Mouse (Mus musculus) hindbrain, embryonic 14.5 days (tissue): ENCODE results near the gene Insl3. TPM values are rescaled to one million over a fixed set of nuclear protein-coding genes. Genes with fewer than 3 reads are reported as not detected.

Experiments
- ATAC-seq: fragments of 200-750 bp; cut with Nextera tagmentation; 2 replicates; pipeline ENCODE4 v1.8.0; 2017; ENCODE audit warnings: moderate number of reproducible peaks, mild to moderate bottlenecking, moderate TSS enrichment, moderate library complexity; ENCODE audit not compliant: low FRiP score
- DNase-seq: peaks from one replicate; pipeline ENCODE4 v3.0.0-alpha.2; 2015; ENCODE audit warnings: low spot score
- H3K27ac ChIP-seq: fragments of 300-500 bp; sonication (generic); 2 replicates; pipeline ENCODE4 v1.5.1; 2014; ENCODE audit warnings: mild to moderate bottlenecking, moderate library complexity
- H3K27me3 ChIP-seq: fragments of 300-500 bp; sonication (generic); 2 replicates; pipeline ENCODE4 v1.6.1; 2014; ENCODE audit warnings: mild to moderate bottlenecking, low read length, mixed read lengths; ENCODE audit not compliant: control insufficient read depth, insufficient read depth
- H3K36me3 ChIP-seq: fragments of 300-500 bp; sonication (generic); replicated peaks from 2 replicates; pipeline ENCODE4 v1.6.1; 2014; ENCODE audit not compliant: control insufficient read depth, insufficient read depth
- H3K4me1 ChIP-seq: fragments of 300-500 bp; sonication (generic); replicated peaks from 2 replicates; pipeline ENCODE4 v1.6.1; 2014; ENCODE audit warnings: antibody characterized with exemption, low read length, mixed read lengths; ENCODE audit not compliant: control insufficient read depth, insufficient read depth
- H3K4me2 ChIP-seq: fragments of 300-500 bp; sonication (generic); replicated peaks from 2 replicates; pipeline ENCODE4 v1.6.1; 2014; ENCODE audit warnings: mild to moderate bottlenecking, moderate library complexity
- H3K4me3 ChIP-seq: fragments of 300-500 bp; sonication (generic); replicated peaks from 2 replicates; pipeline ENCODE4 v1.5.1; 2014; ENCODE audit warnings: mild to moderate bottlenecking, low read length
- H3K9ac ChIP-seq: fragments of 300-500 bp; sonication (generic); 2 replicates; pipeline ENCODE4 v1.6.1; 2014
- H3K9me3 ChIP-seq: fragments of 300-500 bp; sonication (generic); 2 replicates; pipeline ENCODE4 v1.6.1; 2016; ENCODE audit warnings: low read length; ENCODE audit not compliant: control insufficient read depth
- WGBS: fragments of 180-500 bp; shearing (Covaris S2); extraction: QIAGEN DNeasy Blood & Tissue Kit; methylation state at CpG from one replicate; pipeline ENCODE4 v1.1.7; 2014; 5-methylcytosine and 5-hydroxymethylcytosine counted together
- polyA plus RNA-seq: library from polyadenylated mRNA; unstranded; fragments of >200 nt; fragmentation: Nextera tagmentation; extraction: Ambion mirVana; gene quantifications from 2 replicates; pipeline ENCODE4 v1.2.1, GENCODE M21; 2014

Gene Insl3
- polyA plus RNA-seq, 1 experiment from 2014 or later: 1.4 TPM

DNA sequence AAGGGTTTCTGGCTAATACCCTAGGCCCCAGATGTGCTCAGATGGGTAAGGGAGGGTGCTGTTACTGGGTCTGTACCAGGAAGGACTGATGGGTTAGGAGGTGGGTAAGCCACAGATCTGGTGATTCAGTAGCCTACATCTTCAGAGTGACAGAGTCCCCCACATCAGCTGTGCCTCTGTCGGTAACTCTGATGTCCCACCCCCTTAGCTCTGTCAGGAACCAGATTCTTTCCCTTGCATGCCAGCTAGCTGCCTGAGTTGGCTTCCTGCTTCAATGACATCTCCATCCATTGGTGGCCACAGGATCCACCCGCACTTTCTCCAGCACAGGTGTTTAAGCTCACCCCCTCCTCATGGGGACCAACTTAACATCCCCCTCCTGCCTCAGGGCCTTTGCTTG is 22.6 kb downstream of the Insl3 start:
- peaks cover 12% of the 10 kb centered on the region; the same call in 1 of the 2 replicates for H3K27me3 ChIP-seq
- peaks cover 49% of the 10 kb centered on the region for H3K36me3 ChIP-seq
- ATAC-seq: no peak
- H3K4me2 ChIP-seq: no peak overlapping the region
- 77% methylated on average over 2 of the region's 2 CpGs for whole genome bisulfite sequencing
- DNase-seq: no peak
- H3K9me3 ChIP-seq: no peaks in the 10 kb centered on the region
- 0 out of 2 replicates have a peak, but pooled peaks cover 9% of the 10 kb centered on the region for H3K4me1 ChIP-seq
- H3K9ac ChIP-seq: no peak overlapping the region
- no peak overlapping the region for H3K27ac ChIP-seq
- no peak overlapping the region for H3K4me3 ChIP-seq

DNA sequence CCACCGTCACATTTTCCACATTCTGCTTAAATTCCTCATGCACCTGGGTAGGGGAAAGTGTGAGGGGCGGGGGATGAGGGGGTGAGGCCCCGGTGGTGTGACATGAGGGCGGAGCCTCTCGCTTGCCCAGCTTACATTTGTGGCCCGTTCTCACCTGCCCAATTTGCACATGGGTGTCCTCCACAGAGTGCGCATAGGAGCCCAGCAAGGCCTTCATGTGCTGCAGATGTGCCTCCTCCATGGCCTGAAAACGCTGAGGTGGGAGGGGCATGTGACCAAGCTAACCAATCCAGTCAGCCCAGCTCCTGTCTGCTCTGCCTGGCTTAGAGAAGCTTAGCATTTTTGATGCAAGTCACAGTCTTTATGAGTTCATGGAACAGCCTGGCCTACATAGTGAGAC is 26.5 kb downstream of the Insl3 start:
- no peak for DNase-seq
- no peak for ATAC-seq
- peaks cover 60% of the 10 kb centered on the region for H3K36me3 ChIP-seq

DNA sequence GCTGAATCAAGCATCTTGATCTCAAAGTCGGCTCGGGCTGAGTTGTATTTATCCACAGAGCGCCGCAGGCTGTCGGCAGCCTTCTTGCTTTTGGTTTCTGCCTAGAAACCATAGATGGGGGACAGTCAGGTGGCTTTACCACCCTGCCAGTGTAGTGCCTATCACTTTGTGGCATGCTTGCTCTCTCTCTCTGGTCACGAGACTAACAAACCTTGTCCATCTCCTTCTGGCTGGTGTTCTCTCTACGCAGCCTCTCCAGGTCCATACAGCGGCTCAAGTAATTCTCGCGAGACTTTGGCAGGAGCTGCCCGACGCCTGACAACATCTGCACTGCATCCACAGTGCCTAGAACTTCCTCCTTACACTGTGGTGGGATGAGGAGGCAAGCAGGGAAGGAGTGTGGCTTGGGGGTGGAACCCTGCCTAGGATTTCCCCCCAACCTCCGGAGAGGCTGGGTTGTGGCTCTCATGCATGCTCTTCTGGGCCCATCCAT is 27.6 kb downstream of the Insl3 start:
- Histone ChIP-seq H3K4me1 (peaks cover 37% of the 10 kb centered on the region), H3K4me2 (no peak overlapping the region), H3K4me3 (no peak overlapping the region), H3K9ac (no peak overlapping the region), H3K27me3 (no peaks in the 10 kb centered on the region), H3K9me3 (no peaks in the 10 kb centered on the region), H3K27ac (no peak overlapping the region), H3K36me3 (peaks cover 58% of the 10 kb centered on the region)
- ATAC-seq (no peak), DNase-seq (no peak)
- WGBS: 90% methylated on average over 13 of the region's 13 CpGs

More for the DNA sequence above, 26.5 kb downstream of the Insl3 start:
- no peak overlapping the region for H3K4me3 ChIP-seq
- H3K27me3 ChIP-seq: no peaks in the 10 kb centered on the region
- H3K9ac ChIP-seq: no peak overlapping the region
- no peaks in the 10 kb centered on the region for H3K9me3 ChIP-seq
- H3K4me1 ChIP-seq: peaks cover 27% of the 10 kb centered on the region
- H3K4me2 ChIP-seq: no peak overlapping the region
- WGBS: 58% methylated on average over 8 of the region's 8 CpGs
- H3K27ac ChIP-seq: no peak overlapping the region

DNA sequence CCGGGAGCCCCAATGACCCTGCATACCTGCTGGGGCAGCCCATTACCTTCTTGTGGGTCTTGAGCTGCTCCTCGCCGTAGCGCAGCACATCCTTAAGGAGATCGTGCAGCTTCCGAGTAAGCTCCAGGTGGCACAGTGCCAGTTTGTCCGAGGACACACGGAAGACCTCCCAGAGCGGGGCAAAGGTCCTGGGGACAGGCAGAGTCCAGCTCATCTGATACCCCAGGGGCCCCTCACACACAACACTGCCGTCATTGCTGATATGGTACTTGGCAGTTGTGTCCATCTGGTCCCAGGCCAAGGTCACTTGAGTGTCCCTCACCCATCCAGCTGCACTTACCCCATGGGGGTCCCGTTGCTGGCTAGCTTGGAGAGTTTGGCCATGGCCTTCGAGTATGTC is 28.1 kb downstream of the Insl3 start:
- no peaks in the 10 kb centered on the region for H3K27me3 ChIP-seq
- DNase-seq (no peak), ATAC-seq (no peak)
- no peak overlapping the region for H3K4me2 ChIP-seq
- 86% methylated on average over 12 of the region's 12 CpGs for WGBS
- H3K9me3 ChIP-seq: no peaks in the 10 kb centered on the region
- no peak overlapping the region for H3K27ac ChIP-seq
- H3K36me3 ChIP-seq: peaks cover 53% of the 10 kb centered on the region
- peaks cover 42% of the 10 kb centered on the region for H3K4me1 ChIP-seq
- no peak overlapping the region for H3K4me3 ChIP-seq
- H3K9ac ChIP-seq: no peak overlapping the region

DNA sequence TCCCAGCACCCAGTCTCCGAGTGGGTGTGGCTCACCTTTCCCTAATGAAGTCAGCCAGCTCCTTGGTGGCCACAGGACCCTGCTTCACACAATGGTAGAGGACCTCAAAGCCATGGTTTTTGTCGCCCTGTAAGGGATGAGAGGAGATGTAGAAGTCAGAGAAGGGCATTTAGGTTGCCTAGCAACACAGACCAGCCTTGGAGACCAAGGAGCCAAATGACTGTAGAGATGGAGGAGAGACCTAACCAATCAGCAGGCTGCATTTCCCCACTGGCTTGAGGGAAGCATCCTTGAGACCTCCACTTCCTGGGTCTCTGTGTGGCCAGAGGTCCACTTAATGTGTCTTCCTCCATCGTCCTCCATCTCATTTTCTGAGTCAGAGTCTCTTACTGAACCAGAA is 29.2 kb downstream of the Insl3 start:
- Histone ChIP-seq H3K4me2 (no peak overlapping the region), H3K4me3 (no peak overlapping the region), H3K27ac (peak overlapping the region; percentile 40; the same call in 1 of the 2 replicates), H3K27me3 (no peaks in the 10 kb centered on the region), H3K36me3 (peaks cover 42% of the 10 kb centered on the region), H3K4me1 (peaks cover 49% of the 10 kb centered on the region), H3K9me3 (no peaks in the 10 kb centered on the region), H3K9ac (no peak overlapping the region)
- ATAC-seq (no peak), DNase-seq (no peak)
- WGBS: 32% methylated on average over 3 of the region's 3 CpGs

DNA sequence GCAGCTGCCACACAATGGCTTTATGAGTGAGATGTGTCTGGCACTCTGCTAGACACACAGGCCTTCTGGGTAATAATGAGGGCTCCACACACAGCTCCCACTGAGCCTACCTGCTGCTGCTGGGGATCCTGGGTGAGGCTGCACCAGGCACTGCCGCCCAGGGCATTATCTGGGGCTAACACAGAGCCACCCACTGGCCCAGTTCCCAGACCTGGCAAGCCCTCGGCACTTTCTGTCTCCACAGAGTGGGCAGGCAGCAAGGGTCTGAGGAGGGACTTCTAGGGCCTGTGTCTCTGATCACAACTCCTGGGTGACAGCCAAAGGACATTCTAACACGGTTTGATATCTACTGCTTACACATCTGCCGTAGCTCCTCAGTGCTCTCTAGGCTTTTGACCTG is 30.2 kb downstream of the Insl3 start:
- 35% methylated on average over 4 of the region's 4 CpGs for WGBS
- DNase-seq (peak; percentile 44), ATAC-seq (peak; percentile 5; the same call in 1 of the 2 replicates)
- Histone ChIP-seq H3K27ac (peak overlapping the region; percentile 73), H3K9me3 (no peaks in the 10 kb centered on the region), H3K9ac (no peak overlapping the region), H3K36me3 (peaks cover 33% of the 10 kb centered on the region), H3K27me3 (no peaks in the 10 kb centered on the region), H3K4me1 (peaks cover 54% of the 10 kb centered on the region), H3K4me3 (no peak overlapping the region), H3K4me2 (no peak overlapping the region)

DNA sequence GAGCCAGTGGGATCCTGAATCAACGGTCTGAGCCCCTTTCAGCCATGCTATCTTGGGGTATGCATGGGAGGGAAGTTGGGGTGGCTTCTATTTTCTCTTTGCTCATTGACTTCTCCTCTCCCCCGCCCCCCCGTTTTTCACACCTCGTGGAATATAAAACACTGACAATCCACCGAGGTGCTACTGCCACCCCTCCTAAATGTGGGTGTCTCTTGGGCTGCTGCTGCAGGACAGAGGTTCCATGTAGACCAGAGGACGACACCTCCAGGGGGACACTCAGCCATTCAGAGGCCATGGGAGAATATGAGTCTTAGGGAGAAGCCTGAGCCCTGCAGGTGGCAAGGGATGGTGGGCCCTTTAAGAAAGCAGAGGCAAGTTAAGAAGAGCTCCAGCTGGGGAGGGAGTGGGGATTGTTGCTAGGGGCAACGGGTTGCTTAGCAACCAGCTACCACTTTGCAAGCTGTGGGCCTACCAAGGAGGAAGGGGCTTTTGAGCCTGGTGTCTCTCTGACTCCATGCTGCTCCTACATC is 31.0 kb downstream of the Insl3 start:
- no peak overlapping the region for H3K9ac ChIP-seq
- H3K9me3 ChIP-seq: no peaks in the 10 kb centered on the region
- H3K4me2 ChIP-seq: peak overlapping the region; percentile 31
- H3K27ac ChIP-seq: peak overlapping the region; percentile 77
- peaks cover 61% of the 10 kb centered on the region for H3K4me1 ChIP-seq
- WGBS: 21% methylated on average over 7 of the region's 7 CpGs
- ATAC-seq (peak; percentile 80), DNase-seq (peak; percentile 90)
- H3K27me3 ChIP-seq: no peaks in the 10 kb centered on the region
- no peak overlapping the region for H3K4me3 ChIP-seq
- H3K36me3 ChIP-seq: peaks cover 25% of the 10 kb centered on the region

DNA sequence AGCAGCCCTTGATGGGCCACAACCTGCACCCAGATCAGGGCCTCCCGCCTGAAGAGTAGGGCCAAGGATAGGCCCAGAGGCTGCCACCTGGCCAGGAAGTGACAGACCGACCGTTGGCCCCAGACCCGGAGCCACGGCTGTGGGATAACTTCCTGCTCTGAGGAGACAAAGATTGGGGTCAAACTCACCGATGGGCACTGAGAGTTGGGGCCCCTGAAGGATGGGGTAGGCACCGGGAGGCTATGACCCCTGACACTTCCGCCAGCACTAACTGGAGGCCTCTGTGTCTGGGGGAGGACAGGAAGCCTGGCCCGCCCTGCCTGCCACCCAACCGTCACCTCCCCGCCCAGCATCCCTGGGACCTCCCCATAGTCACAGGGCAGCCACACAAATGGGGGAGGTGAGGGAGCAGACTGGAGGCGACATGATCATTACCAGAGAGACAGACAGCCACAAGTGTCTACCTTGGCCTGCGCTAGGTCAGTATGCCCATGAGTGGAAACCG is 34.1 kb downstream of the Insl3 start:
- no peaks in the 10 kb centered on the region; the same call in 1 of the 2 replicates for H3K36me3 ChIP-seq
- no peak overlapping the region for H3K4me2 ChIP-seq
- no peak overlapping the region for H3K27ac ChIP-seq
- 72% methylated on average over 14 of the region's 14 CpGs for WGBS
- DNase-seq (no peak), ATAC-seq (no peak)
- H3K4me1 ChIP-seq: peaks cover 61% of the 10 kb centered on the region
- H3K4me3 ChIP-seq: no peak overlapping the region
- no peaks in the 10 kb centered on the region for H3K9me3 ChIP-seq
- no peak overlapping the region for H3K9ac ChIP-seq
- no peaks in the 10 kb centered on the region for H3K27me3 ChIP-seq

DNA sequence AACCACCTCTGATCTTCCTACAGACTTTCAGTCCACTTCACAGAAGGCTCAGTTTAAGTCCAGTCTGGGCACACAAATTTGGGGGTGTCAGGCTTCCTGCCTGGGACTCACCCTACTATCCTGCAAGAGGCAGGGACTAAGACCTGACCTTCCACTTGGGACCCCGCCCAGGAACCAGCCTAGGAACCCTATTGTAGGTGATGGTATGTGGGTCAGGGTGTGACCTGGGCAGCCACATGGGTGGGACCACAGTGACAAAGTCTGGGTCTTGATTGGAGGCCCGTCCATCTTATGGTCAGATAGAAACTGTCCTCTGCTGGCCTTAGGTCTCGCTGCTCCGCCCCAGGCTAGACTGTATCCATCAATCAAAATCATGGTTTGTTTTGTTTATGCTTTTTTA is 35.4 kb downstream of the Insl3 start:
- H3K4me1 ChIP-seq: peaks cover 56% of the 10 kb centered on the region

More for the DNA sequence above, 35.4 kb downstream of the Insl3 start:
- H3K4me3 ChIP-seq: peak overlapping the region; percentile 85
- H3K9me3 ChIP-seq: no peaks in the 10 kb centered on the region
- WGBS: 59% methylated on average over 4 of the region's 4 CpGs
- peak overlapping the region; percentile 96 for H3K9ac ChIP-seq
- ATAC-seq (no peak), DNase-seq (no peak)
- no peaks in the 10 kb centered on the region for H3K27me3 ChIP-seq
- H3K36me3 ChIP-seq: no peaks in the 10 kb centered on the region
- no peak overlapping the region for H3K27ac ChIP-seq
- H3K4me2 ChIP-seq: peak overlapping the region; percentile 78
